Mouse (Mus musculus) cerebellum, adult 11-12 months (tissue): ENCODE measurements around the gene Plcl2.
"Not testable (repeated sequence)": the region's sequence is repeated elsewhere in the genome, so short reads cannot be mapped to it uniquely, and the experiment has no call there.

Experiments
- DNase-seq: peaks from one replicate; pipeline ENCODE4 v3.0.0; 2022

Gene Plcl2

GRCm38 (mm10) chr17:50634008-50634871 is 125.0 kb downstream of the Plcl2 start:
- DNase-seq = no peak

- no peak for DNase-seq
These were observed 126.9 kb downstream of the Plcl2 start for GRCm38 (mm10) chr17:50635961-50636585.

- DNase-seq = no peak
These were observed 129.6 kb downstream of the Plcl2 start for GRCm38 (mm10) chr17:50638791-50639190.

- no peak for DNase-seq
These were observed 131.9 kb downstream of the Plcl2 start for GRCm38 (mm10) chr17:50641076-50641610.

- DNase-seq = no peak
These were observed 132.7 kb downstream of the Plcl2 start for GRCm38 (mm10) chr17:50641879-50642278.

- no peak for DNase-seq
These were observed 134.2 kb downstream of the Plcl2 start for GRCm38 (mm10) chr17:50643356-50643755.

GRCm38 (mm10) chr17:50643989-50644388 is 134.8 kb downstream of the Plcl2 start:
- no peak for DNase-seq

- DNase-seq = not testable (repeated sequence)
These were observed 138.9 kb downstream of the Plcl2 start for GRCm38 (mm10) chr17:50648141-50648540.

GRCm38 (mm10) chr17:50648757-50649419 is 139.7 kb downstream of the Plcl2 start:
- no peak for DNase-seq

GRCm38 (mm10) chr17:50650535-50651223 is 141.5 kb downstream of the Plcl2 start:
- DNase-seq = peak; percentile 76

GRCm38 (mm10) chr17:50654741-50655415 is 145.7 kb downstream of the Plcl2 start:
- DNase-seq = no peak

- DNase-seq = no peak
These were observed 146.2 kb downstream of the Plcl2 start for GRCm38 (mm10) chr17:50655416-50655776.

GRCm38 (mm10) chr17:50657321-50657720 is 148.1 kb downstream of the Plcl2 start:
- no peak for DNase-seq

GRCm38 (mm10) chr17:50658901-50659300 is 149.7 kb downstream of the Plcl2 start:
- DNase-seq = no peak

- DNase-seq = no peak
These were observed 158.4 kb downstream of the Plcl2 start for GRCm38 (mm10) chr17:50667596-50667995.

- DNase-seq = no peak
These were observed 159.5 kb downstream of the Plcl2 start for GRCm38 (mm10) chr17:50668681-50669208.

GRCm38 (mm10) chr17:50671416-50671815 is 162.2 kb downstream of the Plcl2 start:
- DNase-seq = no peak

GRCm38 (mm10) chr17:50674580-50674979 is 165.4 kb downstream of the Plcl2 start:
- DNase-seq = no peak

GRCm38 (mm10) chr17:50675231-50675630 is 166.0 kb downstream of the Plcl2 start:
- DNase-seq = no peak

- DNase-seq = no peak
These were observed 168.1 kb downstream of the Plcl2 start for GRCm38 (mm10) chr17:50677334-50677733.

GRCm38 (mm10) chr17:50677978-50678712 is 168.9 kb downstream of the Plcl2 start:
- DNase-seq = peak; percentile 86
